Mouse (Mus musculus) thymus, adult 2 months (tissue): Measurements from ENCODE around the gene Anapc11.

Experiments
- CTCF ChIP-seq: fragments of 200-500 bp; IDR thresholded peaks from 2 replicates; pipeline ENCODE4 v1.5.1; 2012; ENCODE audit warnings: mild to moderate bottlenecking, control low read depth, low read length, moderate library complexity, borderline replicate concordance; ENCODE audit not compliant: control insufficient read depth, poor library complexity, insufficient read depth; ENCODE audit errors: extremely low read depth
- POLR2A ChIP-seq: fragments of 200-500 bp; IDR thresholded peaks from 2 replicates; pipeline ENCODE4 v1.6.1; 2012; ENCODE audit warnings: mild to moderate bottlenecking, low read length, control low read depth, moderate library complexity; ENCODE audit not compliant: control insufficient read depth, poor library complexity, insufficient read depth; ENCODE audit errors: extremely low read depth

DNA sequence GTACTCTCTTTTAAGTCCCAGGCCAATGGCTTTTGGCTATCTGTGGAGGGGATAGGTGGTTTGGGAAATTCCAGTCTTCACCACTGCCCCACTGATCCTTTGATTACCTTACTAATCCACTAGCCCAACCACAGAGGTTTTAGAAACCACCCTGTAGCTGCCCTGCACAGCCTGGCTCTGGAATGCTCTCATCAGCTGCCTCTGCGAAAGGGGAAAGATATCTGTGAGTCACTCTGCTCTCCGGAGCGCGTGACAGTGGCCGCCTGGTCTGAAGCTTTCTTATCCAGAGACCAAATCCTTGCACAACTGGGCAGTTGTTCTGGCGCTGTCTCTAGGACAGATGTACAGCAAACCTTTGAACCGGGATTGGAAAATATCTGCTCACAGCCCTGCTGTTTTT is 43.4 kb upstream of the Anapc11 start:
- TF ChIP-seq CTCF, result no peak
- TF ChIP-seq POLR2A, result no peak
